Mouse (Mus musculus): Measurements from ENCODE around the gene Cerkl.

GRCm38 (mm10) chr2:79328079-79328478, 128.5 kb downstream of the Cerkl start:
- TF ChIP-seq POLR2A (IDR thresholded peaks at IDR 0.05; ENCODE audit: borderline replicate concordance, insufficient read depth, low read length) (no peak), CTCF (IDR thresholded peaks at IDR 0.05; ENCODE audit: borderline replicate concordance, insufficient read depth, low read depth, low read length) (no peak)

All from cerebellum, adult 2 months (tissue).